Mouse (Mus musculus) neural tube, embryonic 14.5 days (tissue): Measurements from ENCODE around the gene Clec16a. TPM values are rescaled to one million over a fixed set of nuclear protein-coding genes. Genes with fewer than 3 reads are reported as not detected.

ENCODE experiments used
- ATAC-seq: fragments of 200-750 bp; cut with Nextera tagmentation; 2 replicates; pipeline ENCODE4 v1.8.0; 2017; ENCODE audit warnings: low read depth, mild to moderate bottlenecking, moderate TSS enrichment, moderate library complexity
- H3K27ac ChIP-seq: fragments of 300-500 bp; sonication (generic); 2 replicates; pipeline ENCODE4 v1.5.1; 2014; ENCODE audit warnings: low read depth, mild to moderate bottlenecking, control low read depth, low read length, moderate library complexity, mixed read lengths
- H3K27me3 ChIP-seq: fragments of 300-500 bp; sonication (generic); 2 replicates; pipeline ENCODE4 v1.6.1; 2014; ENCODE audit warnings: low read length; ENCODE audit not compliant: control insufficient read depth, insufficient read depth
- H3K36me3 ChIP-seq: fragments of 300-500 bp; sonication (generic); 2 replicates; pipeline ENCODE4 v1.6.1; 2014; ENCODE audit warnings: low read length, mixed read lengths; ENCODE audit not compliant: control insufficient read depth, insufficient read depth
- H3K4me1 ChIP-seq: fragments of 300-500 bp; sonication (generic); 2 replicates; pipeline ENCODE4 v1.6.1; 2014; ENCODE audit warnings: low read length; ENCODE audit not compliant: control insufficient read depth, insufficient read depth
- H3K4me2 ChIP-seq: fragments of 300-500 bp; sonication (generic); 2 replicates; pipeline ENCODE4 v1.6.1; 2014; ENCODE audit warnings: mild to moderate bottlenecking, low read depth, low read length, control low read depth
- H3K4me3 ChIP-seq: fragments of 300-500 bp; sonication (generic); 2 replicates; pipeline ENCODE4 v1.5.1; 2014; ENCODE audit warnings: low read depth, low read length, control low read depth, mixed read lengths
- H3K9ac ChIP-seq: fragments of 300-500 bp; sonication (generic); replicated peaks from 2 replicates; pipeline ENCODE4 v1.6.1; 2014; ENCODE audit warnings: low read depth, mild to moderate bottlenecking, control low read depth, low read length, mixed read lengths
- H3K9me3 ChIP-seq: fragments of 300-500 bp; sonication (generic); 2 replicates; pipeline ENCODE4 v1.6.1; 2016; ENCODE audit warnings: low read length; ENCODE audit not compliant: control insufficient read depth
- WGBS: fragments of 180-500 bp; shearing (Covaris S2); extraction: QIAGEN DNeasy Blood & Tissue Kit; methylation state at CpG from one replicate; pipeline ENCODE4 v1.1.7; 2014; 5-methylcytosine and 5-hydroxymethylcytosine counted together
- polyA plus RNA-seq: library from polyadenylated mRNA; unstranded; fragments of >200 nt; fragmentation: Nextera tagmentation; extraction: Ambion mirVana; gene quantifications from 2 replicates; pipeline ENCODE4 v1.2.1, GENCODE M21; 2014

Clec16a gene
- polyA plus RNA-seq, 1 experiment from 2014 or later = 89.2 TPM

GRCm38 (mm10) chr16:10641146-10641545 is 96.0 kb downstream of the Clec16a start:
- H3K27me3 ChIP-seq = no peaks in the 10 kb centered on the region

GRCm38 (mm10) chr16:10642857-10643633 is 97.9 kb downstream of the Clec16a start:
- H3K9me3 ChIP-seq = no peaks in the 10 kb centered on the region
- no peak overlapping the region for H3K27ac ChIP-seq
- no peaks in the 10 kb centered on the region for H3K4me1 ChIP-seq
- no peak for ATAC-seq
- WGBS = 49% methylated on average over 4 of the region's 4 CpGs
- no peak overlapping the region for H3K4me2 ChIP-seq
- H3K27me3 ChIP-seq = no peaks in the 10 kb centered on the region
- H3K36me3 ChIP-seq = no peaks in the 10 kb centered on the region
- no peak overlapping the region for H3K9ac ChIP-seq
- no peak overlapping the region for H3K4me3 ChIP-seq

More at GRCm38 (mm10) chr16:10641146-10641545, 96.0 kb downstream of the Clec16a start:
- Histone ChIP-seq H3K4me2 (no peak overlapping the region), H3K9ac (no peak overlapping the region), H3K9me3 (no peaks in the 10 kb centered on the region), H3K4me1 (no peaks in the 10 kb centered on the region), H3K36me3 (no peaks in the 10 kb centered on the region), H3K27ac (no peak overlapping the region), H3K4me3 (no peak overlapping the region)
- 74% methylated on average over 1 of the region's 1 CpGs for WGBS
- no peak for ATAC-seq

GRCm38 (mm10) chr16:10644238-10644637 is 99.1 kb downstream of the Clec16a start:
- H3K9me3 ChIP-seq = no peaks in the 10 kb centered on the region
- no peaks in the 10 kb centered on the region for H3K4me1 ChIP-seq
- H3K27ac ChIP-seq = no peak overlapping the region
- no peak overlapping the region for H3K4me2 ChIP-seq
- H3K36me3 ChIP-seq = no peaks in the 10 kb centered on the region
- no peak for ATAC-seq
- H3K4me3 ChIP-seq = no peak overlapping the region
- no peak overlapping the region for H3K9ac ChIP-seq
- H3K27me3 ChIP-seq = no peaks in the 10 kb centered on the region

GRCm38 (mm10) chr16:10644731-10645130 is 99.6 kb downstream of the Clec16a start:
- ATAC-seq = no peak
- H3K4me3 ChIP-seq = no peak overlapping the region
- no peaks in the 10 kb centered on the region for H3K9me3 ChIP-seq
- H3K36me3 ChIP-seq = no peaks in the 10 kb centered on the region
- H3K27me3 ChIP-seq = no peaks in the 10 kb centered on the region
- no peak overlapping the region for H3K4me2 ChIP-seq
- no peak overlapping the region for H3K27ac ChIP-seq
- H3K9ac ChIP-seq = no peak overlapping the region
- no peaks in the 10 kb centered on the region for H3K4me1 ChIP-seq
- WGBS = 88% methylated on average over 8 of the region's 8 CpGs

GRCm38 (mm10) chr16:10651804-10652203 is 106.7 kb downstream of the Clec16a start:
- H3K4me3 ChIP-seq = no peak overlapping the region
- no peaks in the 10 kb centered on the region for H3K9me3 ChIP-seq
- no peaks in the 10 kb centered on the region for H3K4me1 ChIP-seq
- no peak overlapping the region for H3K27ac ChIP-seq
- no peak overlapping the region for H3K9ac ChIP-seq
- no peak overlapping the region for H3K4me2 ChIP-seq
- ATAC-seq = no peak
- H3K27me3 ChIP-seq = no peaks in the 10 kb centered on the region
- no peaks in the 10 kb centered on the region for H3K36me3 ChIP-seq

GRCm38 (mm10) chr16:10652935-10653334 is 107.8 kb downstream of the Clec16a start:
- H3K27me3 ChIP-seq = no peaks in the 10 kb centered on the region
- 87% methylated on average over 3 of the region's 3 CpGs for WGBS
- no peaks in the 10 kb centered on the region for H3K9me3 ChIP-seq
- no peaks in the 10 kb centered on the region for H3K4me1 ChIP-seq
- H3K9ac ChIP-seq = no peak overlapping the region
- no peak overlapping the region for H3K4me2 ChIP-seq
- no peak for ATAC-seq
- H3K4me3 ChIP-seq = no peak overlapping the region
- no peaks in the 10 kb centered on the region for H3K36me3 ChIP-seq
- no peak overlapping the region for H3K27ac ChIP-seq

GRCm38 (mm10) chr16:10655236-10655635 is 110.1 kb downstream of the Clec16a start:
- ATAC-seq = no peak
- H3K4me1 ChIP-seq = no peaks in the 10 kb centered on the region
- H3K4me2 ChIP-seq = no peak overlapping the region
- no peak overlapping the region for H3K4me3 ChIP-seq
- no peaks in the 10 kb centered on the region for H3K9me3 ChIP-seq
- H3K27ac ChIP-seq = no peak overlapping the region
- no peaks in the 10 kb centered on the region for H3K36me3 ChIP-seq
- no peaks in the 10 kb centered on the region for H3K27me3 ChIP-seq
- WGBS = 87% methylated on average over 3 of the region's 3 CpGs
- no peak overlapping the region for H3K9ac ChIP-seq

GRCm38 (mm10) chr16:10655926-10656325 is 110.8 kb downstream of the Clec16a start:
- Histone ChIP-seq H3K4me1 (no peaks in the 10 kb centered on the region), H3K27me3 (no peaks in the 10 kb centered on the region), H3K36me3 (no peaks in the 10 kb centered on the region), H3K9me3 (no peaks in the 10 kb centered on the region), H3K4me2 (no peak overlapping the region), H3K4me3 (no peak overlapping the region), H3K27ac (no peak overlapping the region), H3K9ac (no peak overlapping the region)
- no peak for ATAC-seq
- 61% methylated on average over 3 of the region's 3 CpGs for WGBS

- Histone ChIP-seq H3K27ac (no peak overlapping the region), H3K4me2 (no peak overlapping the region), H3K27me3 (no peaks in the 10 kb centered on the region), H3K9ac (no peak overlapping the region), H3K36me3 (no peaks in the 10 kb centered on the region), H3K4me3 (no peak overlapping the region), H3K4me1 (no peaks in the 10 kb centered on the region), H3K9me3 (no peaks in the 10 kb centered on the region)
- no peak for ATAC-seq
- 42% methylated on average over 2 of the region's 2 CpGs for WGBS
Observed at GRCm38 (mm10) chr16:10656461-10656860, 111.3 kb downstream of the Clec16a start.
